Mouse (Mus musculus): ENCODE measurements around the gene Amh.
A peak's percentile ranks its signal among the peaks of the same experiment; 100 is the strongest.

Gene Amh

GRCm38 (mm10) chr10:80829359-80830278, 24.6 kb downstream of the Amh start:
- no peak for DNase-seq

DNA sequence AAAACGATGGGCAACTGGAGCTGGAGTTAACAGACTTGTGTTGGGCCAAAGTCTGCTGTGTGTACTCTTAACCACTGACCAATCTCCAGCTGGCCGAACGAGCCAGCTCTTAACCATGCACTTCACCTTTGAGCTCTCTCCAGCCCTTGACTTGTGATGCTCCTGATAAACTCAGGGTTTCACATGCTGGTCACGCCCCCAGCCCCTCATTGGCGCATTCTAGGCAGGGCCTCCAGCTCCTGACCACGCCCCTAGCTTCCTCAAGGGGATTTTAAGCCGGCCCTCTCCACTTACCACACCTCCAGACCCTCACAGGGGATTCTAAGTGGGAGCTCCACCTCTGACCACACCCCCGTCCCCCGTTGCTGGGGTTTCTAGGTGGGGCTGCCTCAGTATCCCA, 26.1 kb downstream of the Amh start:
- no peak for DNase-seq

GRCm38 (mm10) chr10:80832818-80833217, 27.8 kb downstream of the Amh start:
- DNase-seq = no peak

- no peak for DNase-seq
These were observed 30.6 kb downstream of the Amh start for GRCm38 (mm10) chr10:80835617-80836016.

- DNase-seq = no peak
These were observed 31.9 kb downstream of the Amh start for GRCm38 (mm10) chr10:80836949-80837379.

DNA sequence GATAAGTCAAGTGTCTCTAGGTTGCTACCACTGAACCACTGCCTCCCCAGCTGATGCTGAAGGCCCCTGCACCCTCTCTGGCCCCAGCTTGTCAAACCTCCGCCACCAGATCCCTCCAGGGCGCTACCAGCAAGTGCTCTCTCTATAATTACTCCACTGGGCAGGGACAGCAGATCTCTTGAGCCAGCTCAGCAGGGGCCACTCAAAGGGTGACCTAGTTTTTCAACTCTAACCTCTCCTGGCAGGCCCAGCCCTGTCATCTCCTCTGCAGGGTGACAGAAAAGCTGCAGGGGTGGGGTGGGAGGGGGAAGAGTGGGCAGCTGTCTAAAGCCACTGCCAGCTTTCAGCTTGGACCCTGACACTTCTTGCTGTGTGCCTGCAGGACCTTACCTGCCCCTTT, 32.8 kb downstream of the Amh start:
- DNase-seq = no peak

DNA sequence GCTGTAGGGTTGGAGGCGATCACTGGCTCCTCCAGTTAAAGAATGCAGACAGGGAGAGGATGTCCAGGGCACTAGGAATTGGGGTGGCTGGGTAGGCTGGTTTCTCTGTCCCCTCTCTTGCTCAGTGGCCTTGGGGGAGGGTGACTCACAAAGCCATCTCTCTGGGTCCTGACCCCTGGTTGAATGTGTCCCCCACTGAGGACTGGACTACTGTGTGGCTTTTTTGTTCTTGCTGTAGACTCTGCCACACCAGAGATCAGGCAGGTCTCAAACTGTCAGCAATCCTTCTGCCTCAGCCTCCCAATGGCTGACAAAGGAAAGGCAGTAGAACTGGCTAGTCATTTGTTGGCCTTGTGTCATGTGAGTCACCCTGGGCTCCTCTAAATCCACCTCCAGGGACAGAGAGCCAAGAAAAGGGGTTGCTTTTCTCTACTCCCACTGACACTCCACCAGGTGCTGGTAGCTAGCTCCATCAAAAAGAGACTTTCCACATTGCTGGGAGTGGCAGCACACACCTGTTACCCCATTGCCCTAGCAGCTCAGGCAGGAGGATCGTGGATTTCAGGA, 33.4 kb downstream of the Amh start:
- no peak for DNase-seq

GRCm38 (mm10) chr10:80839848-80840247, 34.8 kb downstream of the Amh start:
- no peak for DNase-seq

- no peak for DNase-seq
These were observed 36.6 kb downstream of the Amh start for GRCm38 (mm10) chr10:80841685-80842084.

DNA sequence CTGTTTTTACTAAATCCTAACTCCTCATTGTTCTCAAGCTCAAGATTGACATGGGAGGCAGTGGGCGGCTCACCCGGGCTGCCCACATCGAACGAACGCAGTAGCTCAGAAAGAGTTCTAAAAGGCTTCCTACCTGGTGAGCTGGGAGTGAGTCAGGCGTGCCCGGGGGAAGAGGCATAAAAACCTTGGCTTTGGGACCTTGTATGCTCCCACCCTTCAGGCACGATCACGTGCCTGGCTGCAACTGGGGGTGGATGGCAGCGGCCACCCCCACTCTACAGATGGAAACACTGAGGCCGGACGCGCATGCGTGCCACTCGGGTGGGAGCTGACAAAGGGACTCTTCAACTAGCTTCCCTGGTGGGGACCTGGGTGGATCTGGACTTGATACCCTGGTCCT, 37.3 kb downstream of the Amh start:
- no peak for DNase-seq

- DNase-seq = no peak
These were observed 38.3 kb downstream of the Amh start for GRCm38 (mm10) chr10:80843087-80843930.

DNA sequence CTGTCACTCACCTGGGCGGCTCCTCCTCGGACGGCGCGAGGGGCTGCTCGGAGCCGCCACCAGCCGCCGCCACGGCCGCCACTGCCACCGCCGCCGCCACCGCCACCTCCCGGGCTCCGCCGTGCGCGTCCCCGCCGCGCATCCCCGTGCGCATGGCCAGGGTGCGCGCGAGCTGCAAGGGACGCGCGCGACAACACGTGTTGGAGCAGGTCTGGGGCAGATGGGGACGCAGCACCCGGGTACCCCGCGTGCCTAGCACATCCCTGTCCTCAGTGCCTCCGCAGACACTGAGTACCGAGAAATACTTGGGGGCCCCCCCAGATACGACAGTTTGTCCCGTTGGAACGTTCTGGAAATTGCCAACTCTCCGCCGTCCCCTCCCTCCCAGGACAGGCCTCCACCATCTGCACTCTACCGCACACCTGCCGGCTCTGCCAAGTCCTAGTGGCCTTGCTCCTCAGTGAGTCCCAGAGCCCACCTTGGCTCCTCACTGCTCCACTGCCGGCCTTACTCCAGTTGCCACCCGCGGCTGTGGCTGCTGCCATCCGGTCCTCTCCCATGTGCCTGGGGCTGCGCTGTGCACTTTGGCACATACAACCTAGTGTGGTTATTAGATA, 39.0 kb downstream of the Amh start, which contains the start of gene Lingo3:
Gene Lingo3 (minus strand): TSS at position 109 of the 617 bp plus-strand sequence.
- DNase-seq = peak; percentile 72

- DNase-seq = no peak
These were observed 40.1 kb downstream of the Amh start for GRCm38 (mm10) chr10:80845055-80845693.

DNA sequence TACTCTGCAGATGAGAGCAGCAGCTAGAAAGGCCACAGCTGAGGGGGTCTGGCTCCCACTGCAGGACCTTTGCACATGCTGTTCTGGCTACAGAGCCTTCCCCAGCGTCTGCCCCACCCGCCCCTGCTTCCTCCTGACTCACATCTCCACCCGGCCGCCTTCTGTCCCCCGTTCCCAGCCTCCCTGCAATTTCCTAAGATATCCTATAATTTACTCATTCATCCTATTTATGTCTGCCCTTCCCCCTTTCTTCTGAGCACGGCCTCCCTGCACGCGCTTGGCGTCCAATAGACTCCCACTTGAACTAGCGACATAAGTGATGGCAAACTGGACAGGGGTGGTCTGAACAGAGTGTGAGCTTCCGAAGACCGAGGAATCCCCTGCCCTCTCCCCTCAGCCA, 40.7 kb downstream of the Amh start:
- DNase-seq = peak; percentile 54

DNA sequence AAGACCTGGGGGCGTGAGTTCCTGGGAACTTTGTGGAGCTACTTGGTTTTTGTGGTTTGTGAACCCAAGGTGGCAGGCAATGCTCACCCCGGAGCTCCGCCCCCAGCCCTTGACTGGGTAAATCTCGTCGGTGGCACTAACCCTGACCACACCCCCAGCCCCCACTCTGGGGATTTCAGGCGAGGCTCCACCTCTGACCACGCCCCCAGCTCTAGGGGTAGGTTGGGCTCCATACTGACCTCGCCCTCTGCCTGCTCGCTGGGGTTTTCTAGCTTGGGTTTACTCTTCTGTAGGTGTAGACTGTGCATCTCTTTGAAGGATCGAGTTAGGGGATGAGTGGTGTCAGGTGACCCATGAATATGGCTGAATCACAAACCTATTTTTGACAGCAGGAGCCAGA, 43.5 kb downstream of the Amh start:
- no peak for DNase-seq

GRCm38 (mm10) chr10:80854913-80855748, 50.1 kb downstream of the Amh start, which contains the start of the genes Lsm7 and Sppl2b:
TSS of gene Lsm7 (minus strand) at chr10:80855209.
TSS of gene Sppl2b (plus strand) at chr10:80855275.
- DNase-seq = peak; percentile 96

- no peak for DNase-seq
These were observed 50.7 kb downstream of the Amh start for GRCm38 (mm10) chr10:80855749-80856073.

- DNase-seq = no peak
These were observed 51.2 kb downstream of the Amh start for GRCm38 (mm10) chr10:80856267-80856666.

DNA sequence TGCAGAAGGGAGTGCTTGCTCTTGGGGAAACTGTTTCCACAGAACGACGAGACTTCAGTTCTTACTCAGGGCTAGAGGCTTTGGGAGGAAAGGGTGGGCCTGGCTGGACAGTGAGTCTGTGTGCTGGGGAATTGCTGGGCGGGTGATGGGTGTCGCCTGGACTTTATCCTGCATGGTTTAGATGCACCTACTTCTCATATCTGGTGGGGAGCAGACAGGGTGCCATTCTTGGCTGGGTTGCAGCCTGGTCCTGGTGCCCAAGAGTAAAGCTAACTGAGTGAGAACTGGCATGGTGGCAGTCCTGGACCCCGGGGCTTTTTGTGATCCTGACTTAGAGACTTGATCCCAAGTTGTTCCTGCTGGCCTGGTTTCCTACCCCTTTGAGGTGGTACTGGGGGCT, 51.9 kb downstream of the Amh start:
- DNase-seq = no peak
